Mouse (Mus musculus): ENCODE results near the gene Ube2d1.

DNA sequence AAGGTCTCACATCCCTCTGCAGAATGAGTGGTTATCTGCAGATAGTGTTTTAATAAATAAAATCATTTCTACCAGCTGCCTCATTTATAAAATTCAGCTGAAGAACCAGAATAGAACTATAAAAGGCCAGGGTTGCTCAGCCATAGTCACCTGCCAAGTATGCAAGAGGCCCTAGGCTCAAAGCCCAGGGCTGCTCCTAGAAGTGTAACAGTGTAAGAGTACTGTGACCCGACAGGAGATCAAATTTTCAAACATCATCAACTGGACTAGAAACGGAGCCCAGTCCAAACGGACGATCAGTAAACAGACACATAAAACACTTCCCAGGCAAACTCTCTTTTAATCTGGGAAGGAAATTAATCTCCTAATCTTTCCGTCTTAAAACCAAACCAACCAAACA is 33.2 kb downstream of the Ube2d1 start:
- TF ChIP-seq CTCF (IDR thresholded peaks at IDR 0.05; ENCODE audit: control insufficient read depth, insufficient read depth, low read length) (no peak), POLR2A (IDR thresholded peaks at IDR 0.05; ENCODE audit: borderline replicate concordance, control insufficient read depth, low read depth, low read length) (no peak)
